Mouse (Mus musculus) brown adipose tissue, adult 24 weeks (tissue): Measurements from ENCODE around the gene Prune1. TPM values are rescaled to one million over a fixed set of nuclear protein-coding genes. Genes with fewer than 3 reads are reported as not detected.
A peak's percentile ranks its signal among the peaks of the same experiment; 100 is the strongest.

ENCODE experiments used
- H3K27ac ChIP-seq: fragments of 200-500 bp; replicated peaks from 2 replicates; pipeline ENCODE4 v1.5.1; 2012; ENCODE audit warnings: low read depth, mild to moderate bottlenecking, low read length
- H3K4me1 ChIP-seq: fragments of 200-500 bp; 2 replicates; pipeline ENCODE4 v1.6.1; 2012; ENCODE audit warnings: low read length, mixed read lengths; ENCODE audit not compliant: control insufficient read depth, insufficient read depth, insufficient read length
- H3K4me3 ChIP-seq: fragments of 200-500 bp; 2 replicates; pipeline ENCODE4 v1.5.1; 2012; ENCODE audit warnings: low read depth, mild to moderate bottlenecking, low read length, moderate library complexity; ENCODE audit not compliant: insufficient read depth
- polyA plus RNA-seq: library from polyadenylated mRNA; stranded (reverse); fragments of >200 nt; gene quantifications from 2 replicates; pipeline ENCODE4 v1.2.4, GENCODE M21; 2012; ENCODE audit not compliant: missing spikeins, insufficient read depth, insufficient read length

The Prune1 gene
- polyA plus RNA-seq, 1 experiment: 16.3 TPM

DNA sequence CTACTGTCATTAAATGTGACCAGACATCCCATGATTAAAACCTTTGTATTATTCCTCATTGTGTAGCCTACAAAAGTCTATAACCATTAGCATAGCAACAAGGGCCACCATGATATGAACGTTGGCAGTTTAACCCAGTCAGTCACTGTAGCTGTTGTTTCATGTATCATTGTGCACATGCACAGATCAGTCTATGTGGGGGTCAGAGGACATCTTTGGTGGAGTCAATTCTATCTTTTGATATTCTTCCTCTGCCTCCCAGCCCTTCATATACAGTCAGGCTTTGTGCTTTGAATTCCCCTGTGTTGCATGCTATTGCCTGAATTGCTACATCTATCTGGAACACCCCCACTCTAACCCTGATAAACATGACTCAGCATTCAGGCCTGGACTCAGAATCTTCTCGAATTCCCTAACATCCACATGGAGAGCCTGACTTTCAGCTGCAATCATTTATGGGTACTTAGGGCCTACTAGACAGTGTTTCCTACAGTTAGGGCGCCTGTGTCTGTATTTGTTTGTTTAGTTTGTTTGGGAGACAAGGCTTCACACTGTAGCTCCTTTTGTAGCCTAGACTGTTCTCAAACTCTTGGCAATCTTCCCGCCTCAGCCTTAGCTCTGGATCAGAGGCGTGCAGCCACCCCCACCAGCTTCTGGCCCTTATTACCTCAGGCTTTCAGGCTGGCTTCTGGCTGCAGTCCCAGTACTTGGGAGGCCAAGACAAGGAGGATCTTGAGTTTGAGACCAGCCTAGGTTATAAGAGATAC is 35.2 kb downstream of the Prune1 start:
- Histone ChIP-seq H3K4me1 (no peaks in the 10 kb centered on the region), H3K4me3 (no peak overlapping the region), H3K27ac (peak overlapping the region; percentile 90)

DNA sequence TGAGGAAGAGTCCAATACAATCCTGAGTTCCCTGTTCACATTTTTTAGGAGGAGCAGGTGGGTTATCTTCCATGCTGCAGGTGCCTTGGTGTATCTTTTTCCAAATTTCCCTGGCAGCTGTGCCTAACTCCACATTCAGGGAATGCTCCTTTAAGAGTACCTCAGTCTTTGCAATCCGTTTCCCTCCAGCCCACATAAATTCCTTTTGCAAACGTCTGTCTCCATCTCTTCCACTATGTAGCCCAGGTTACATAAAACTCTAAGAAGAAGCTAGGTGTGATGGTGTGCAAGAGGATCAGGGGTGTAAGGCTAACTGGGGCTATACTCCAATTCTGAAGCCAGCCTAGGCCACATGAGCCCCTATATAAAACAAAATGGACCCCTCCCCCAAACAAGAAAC is 38.8 kb downstream of the Prune1 start:
- Histone ChIP-seq H3K27ac (no peak overlapping the region), H3K4me1 (no peaks in the 10 kb centered on the region), H3K4me3 (no peak overlapping the region)

- Histone ChIP-seq H3K4me3 (no peak within 1 kb of the TSS), H3K4me1 (no peaks in the 10 kb centered on the region), H3K27ac (no peak within 1 kb of the TSS)
Measured at GRCm38 (mm10) chr3:95241498-95241897, 40.4 kb downstream of the Prune1 start, which contains the start of gene Gm128. Gene Gm128 (minus strand): TSS chr3:95241598.

DNA sequence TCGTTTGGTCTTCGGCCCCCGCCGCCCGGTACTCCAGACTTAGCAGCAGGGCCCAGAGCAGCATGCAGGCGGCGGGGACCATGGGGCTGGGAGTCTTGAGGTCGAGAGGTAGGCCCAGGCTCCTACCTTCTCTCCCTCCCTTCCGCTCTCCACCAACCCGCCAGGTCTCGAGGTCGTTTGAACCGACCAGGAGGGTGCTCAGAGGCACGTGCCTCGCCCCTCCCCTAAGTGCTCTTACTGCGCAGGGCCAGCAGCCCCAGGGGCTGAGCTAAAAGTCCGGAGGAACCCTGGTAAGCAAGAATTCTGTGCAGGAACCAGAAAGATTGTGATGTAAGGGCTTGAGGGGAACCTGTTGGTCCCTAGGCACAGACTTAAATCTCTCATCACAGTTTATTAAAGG is 41.0 kb downstream of the Prune1 start:
- Histone ChIP-seq H3K4me3 (no peak overlapping the region), H3K27ac (no peak overlapping the region), H3K4me1 (no peaks in the 10 kb centered on the region)

- H3K4me3 ChIP-seq: no peak overlapping the region
- H3K27ac ChIP-seq: no peak overlapping the region
Measured at GRCm38 (mm10) chr3:95239971-95240370, 41.9 kb downstream of the Prune1 start.

GRCm38 (mm10) chr3:95239022-95239421 is 42.9 kb downstream of the Prune1 start:
- Histone ChIP-seq H3K4me3 (no peak overlapping the region), H3K27ac (no peak overlapping the region), H3K4me1 (no peaks in the 10 kb centered on the region)

More at GRCm38 (mm10) chr3:95239971-95240370, 41.9 kb downstream of the Prune1 start:
- H3K4me1 ChIP-seq: no peaks in the 10 kb centered on the region

GRCm38 (mm10) chr3:95237541-95238099 is 44.3 kb downstream of the Prune1 start:
- Histone ChIP-seq H3K27ac (no peak overlapping the region), H3K4me3 (no peak overlapping the region), H3K4me1 (no peaks in the 10 kb centered on the region)

GRCm38 (mm10) chr3:95235386-95236301 is 46.2 kb downstream of the Prune1 start:
- Histone ChIP-seq H3K27ac (no peak overlapping the region), H3K4me1 (peaks cover 13% of the 10 kb centered on the region), H3K4me3 (no peak overlapping the region)

DNA sequence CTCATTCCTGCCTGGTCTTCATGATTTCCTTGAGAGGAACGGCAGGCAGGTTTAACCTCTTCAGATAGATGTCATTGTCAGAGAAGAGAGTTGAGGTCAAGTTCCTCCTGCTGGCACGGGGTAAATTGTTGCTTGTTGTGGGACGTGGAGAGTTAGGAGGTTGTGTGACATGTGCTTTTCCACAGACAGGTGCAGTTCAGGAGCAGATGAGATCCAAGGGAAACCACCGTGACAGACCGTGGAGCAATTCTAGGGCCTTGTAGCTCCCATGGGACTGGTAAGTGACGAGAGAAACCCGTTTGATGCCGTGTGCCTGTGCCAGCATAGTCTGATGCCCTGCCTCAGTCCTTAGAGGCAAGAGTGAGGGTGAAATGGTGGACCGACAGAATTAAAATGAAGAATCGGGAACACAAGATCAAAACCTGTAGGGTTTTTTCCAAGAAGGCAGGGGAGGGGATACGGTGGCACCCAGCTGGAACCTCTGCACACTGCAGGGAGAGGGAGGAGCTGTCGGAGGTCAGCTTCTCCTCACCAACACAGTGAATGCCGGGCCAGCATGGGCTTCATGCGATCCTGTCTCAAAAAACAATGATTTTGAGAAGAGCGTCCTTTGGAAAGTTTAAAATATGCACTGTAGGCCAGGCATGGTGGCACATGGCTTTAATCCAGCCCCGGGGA is 48.4 kb downstream of the Prune1 start:
- H3K4me3 ChIP-seq: no peak overlapping the region
- peak overlapping the region; percentile 37 for H3K27ac ChIP-seq

GRCm38 (mm10) chr3:95232771-95233170 is 49.1 kb downstream of the Prune1 start:
- Histone ChIP-seq H3K4me1 (peaks cover 20% of the 10 kb centered on the region), H3K27ac (peak overlapping the region; percentile 17), H3K4me3 (no peak overlapping the region)

More for the DNA sequence above, 48.4 kb downstream of the Prune1 start:
- H3K4me1 ChIP-seq: peaks cover 20% of the 10 kb centered on the region

DNA sequence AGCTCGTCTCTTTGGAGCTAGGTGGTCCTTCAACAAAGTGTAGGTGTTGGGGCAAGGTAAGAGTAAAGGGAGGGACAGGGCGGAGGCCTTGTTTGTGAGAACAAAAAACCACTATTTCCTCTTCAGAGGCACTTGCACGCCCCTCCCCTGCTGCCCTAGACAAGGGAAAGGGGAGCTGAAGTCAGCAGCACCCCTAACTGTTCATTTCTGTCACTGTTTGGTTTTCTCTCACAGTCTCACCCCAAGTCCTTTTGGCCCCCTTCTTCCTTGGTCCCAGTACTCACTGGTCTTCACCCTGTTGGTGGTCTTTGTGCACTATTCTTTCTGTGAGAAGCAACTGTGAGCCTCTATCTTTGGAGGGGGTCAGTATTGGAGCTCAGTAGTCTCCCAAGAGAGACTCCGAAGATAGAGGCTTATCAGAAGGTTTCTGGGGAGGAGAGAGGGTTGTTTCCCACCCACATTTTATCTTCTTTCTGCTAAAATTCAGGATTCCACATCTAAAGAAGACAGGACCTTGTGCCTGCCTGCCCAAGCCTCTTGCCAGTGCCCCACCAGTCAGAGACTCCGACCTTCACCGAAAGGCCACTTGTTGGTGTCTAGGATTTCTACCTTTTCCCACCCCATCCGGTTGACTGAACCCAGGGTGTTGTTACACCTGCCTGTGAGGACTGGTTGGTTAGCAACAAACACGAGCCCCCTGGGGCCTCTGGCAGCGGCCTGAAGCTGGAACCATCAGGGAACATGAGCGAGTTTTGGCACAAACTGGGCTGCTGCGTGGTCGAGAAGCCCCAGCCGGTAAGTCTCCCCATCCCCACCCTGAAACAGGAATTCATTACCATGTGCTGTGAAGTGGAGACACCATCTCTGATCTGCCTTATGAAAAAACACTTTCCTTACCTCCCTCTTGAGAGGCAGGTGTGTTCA is 50.3 kb downstream of the Prune1 start, which contains the start of gene Mllt11:
Mllt11 (minus strand) TSS at position 874 of the 924 bp plus-strand sequence.
- peaks cover 20% of the 10 kb centered on the region for H3K4me1 ChIP-seq
- H3K4me3 ChIP-seq: peak within 1 kb of the TSS; percentile 63
- peak within 1 kb of the TSS; percentile 88 for H3K27ac ChIP-seq

- H3K27ac ChIP-seq: peak overlapping the region; percentile 88
- H3K4me3 ChIP-seq: peak overlapping the region; percentile 63
- H3K4me1 ChIP-seq: peaks cover 20% of the 10 kb centered on the region
Measured at GRCm38 (mm10) chr3:95230495-95231297, 51.2 kb downstream of the Prune1 start.

- Histone ChIP-seq H3K4me1 (peaks cover 20% of the 10 kb centered on the region), H3K4me3 (peak overlapping the region; percentile 88), H3K27ac (peak overlapping the region; percentile 88)
Measured at GRCm38 (mm10) chr3:95229781-95230494, 51.9 kb downstream of the Prune1 start.
